Mouse (Mus musculus): ENCODE measurements around the gene Ryr1. TPM values are rescaled to one million over a fixed set of nuclear protein-coding genes. Genes with fewer than 3 reads are reported as not detected.

Ryr1 gene
- polyA plus RNA-seq, 1 experiment from 2014 or later: 0.97 TPM

DNA sequence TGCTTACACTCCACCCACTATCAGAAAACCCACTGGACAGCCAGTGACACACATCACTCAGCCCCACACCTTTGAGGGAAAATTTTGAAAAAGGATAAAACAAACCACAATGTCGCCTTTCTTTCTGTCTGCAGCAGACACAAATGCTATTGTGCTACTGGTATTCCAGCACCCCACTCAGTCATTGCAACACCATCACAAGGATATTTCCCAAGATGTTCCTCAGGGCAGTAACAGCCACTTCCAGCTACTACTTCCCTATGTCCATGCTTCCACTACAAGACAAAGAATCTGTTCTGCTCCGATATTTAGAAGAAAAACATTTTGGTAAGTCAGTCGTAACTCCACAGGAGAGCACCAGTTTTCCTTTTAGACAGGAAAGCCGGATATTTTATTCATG lies 170.2 kb downstream of the Ryr1 start:
- peaks cover 92% of the 10 kb centered on the region for H3K4me1 ChIP-seq (replicated peaks)
- H3K27ac ChIP-seq: peak overlapping the region; percentile 54
- H3K36me3 ChIP-seq: peaks cover 32% of the 10 kb centered on the region
- H3K9me3 ChIP-seq: no peaks in the 10 kb centered on the region
- H3K4me3 ChIP-seq: no peak overlapping the region
- H3K27me3 ChIP-seq (ENCODE audit: insufficient read depth, poor library complexity, severe bottlenecking): no peaks in the 10 kb centered on the region
- DNase-seq (ENCODE audit: low spot score): no peak
- WGBS: 75% methylated on average over 4 of the region's 4 CpGs

- peaks cover 42% of the 10 kb centered on the region for H3K36me3 ChIP-seq
- peaks cover 92% of the 10 kb centered on the region for H3K4me1 ChIP-seq (replicated peaks)
- 5% methylated on average over 2 of the region's 2 CpGs for WGBS
- no peaks in the 10 kb centered on the region for H3K9me3 ChIP-seq
- no peaks in the 10 kb centered on the region for H3K27me3 ChIP-seq (ENCODE audit: insufficient read depth, poor library complexity, severe bottlenecking)
- peak overlapping the region; percentile 30 for H3K4me3 ChIP-seq
- peak overlapping the region; percentile 87 for H3K27ac ChIP-seq
- DNase-seq (ENCODE audit: low spot score): peak; percentile 65
Measured at GRCm38 (mm10) chr7:28953476-28954376, 171.3 kb downstream of the Ryr1 start.

MicroRNA genes within 50 kb of the gene (microRNA counts, 519-probe panel; counts per million panel counts)
- microRNA mmu-miR-1963: 1,255 counts per million, percentile 77 among the panel's probes with 10 or more counts

Other genes starting within 250 kb of the Ryr1 start
- 0.40 TPM in 1 of 2 replicates, not detected in the other for gene Capn12, start 243.8 kb downstream of the Ryr1 start, polyA plus RNA-seq (2016; fragmentation: Nextera tagmentation; extraction: Ambion mirVana)
- gene Actn4, start 162.8 kb downstream of the Ryr1 start, polyA plus RNA-seq (2016; fragmentation: Nextera tagmentation; extraction: Ambion mirVana): 216 and 245 TPM in 2 replicates
- gene Eif3k, start 143.3 kb downstream of the Ryr1 start, polyA plus RNA-seq (2016; fragmentation: Nextera tagmentation; extraction: Ambion mirVana): 426 and 432 TPM in 2 replicates
- 8.8 and 9.0 TPM in 2 replicates for gene Map4k1, start 143.1 kb downstream of the Ryr1 start, polyA plus RNA-seq (2016; fragmentation: Nextera tagmentation; extraction: Ambion mirVana)
- gene Rasgrp4, start 9.7 kb upstream of the Ryr1 start, polyA plus RNA-seq (2016; fragmentation: Nextera tagmentation; extraction: Ambion mirVana): 0.34 and 0.54 TPM in 2 replicates
- 17.6 and 18.4 TPM in 2 replicates for gene Fam98c, start 31.1 kb upstream of the Ryr1 start, polyA plus RNA-seq (2016; fragmentation: Nextera tagmentation; extraction: Ambion mirVana)
- gene Ggn, start 45.0 kb upstream of the Ryr1 start, polyA plus RNA-seq (2016; fragmentation: Nextera tagmentation; extraction: Ambion mirVana): 1.1 TPM in 2 replicates
- gene Spred3, start 45.2 kb upstream of the Ryr1 start, polyA plus RNA-seq (2016; fragmentation: Nextera tagmentation; extraction: Ambion mirVana): 3.5 and 3.6 TPM in 2 replicates
- gene Psmd8, start 55.5 kb upstream of the Ryr1 start, polyA plus RNA-seq (2016; fragmentation: Nextera tagmentation; extraction: Ambion mirVana): 305 and 348 TPM in 2 replicates
- gene Catsperg1, start 88.9 kb upstream of the Ryr1 start, polyA plus RNA-seq (2016; fragmentation: Nextera tagmentation; extraction: Ambion mirVana): 0.51 and 0.97 TPM in 2 replicates
- gene Kcnk6, start 107.3 kb upstream of the Ryr1 start, polyA plus RNA-seq (2016; fragmentation: Nextera tagmentation; extraction: Ambion mirVana): 0.76 and 0.97 TPM in 2 replicates
- gene Yif1b, start 113.2 kb upstream of the Ryr1 start, polyA plus RNA-seq (2016; fragmentation: Nextera tagmentation; extraction: Ambion mirVana): 110 and 115 TPM in 2 replicates
- gene 2200002D01Rik, start 123.3 kb upstream of the Ryr1 start, polyA plus RNA-seq (2016; fragmentation: Nextera tagmentation; extraction: Ambion mirVana): 6.9 and 7.4 TPM in 2 replicates
- 43.7 and 65.7 TPM in 2 replicates for gene Spint2, start 156.7 kb upstream of the Ryr1 start, polyA plus RNA-seq (2016; fragmentation: Nextera tagmentation; extraction: Ambion mirVana)
- gene Ppp1r14a, start 164.1 kb upstream of the Ryr1 start, polyA plus RNA-seq (2016; fragmentation: Nextera tagmentation; extraction: Ambion mirVana): 35.5 and 55.7 TPM in 2 replicates
- 28.3 and 60.6 TPM in 2 replicates for gene Dpf1, start 178.8 kb upstream of the Ryr1 start, polyA plus RNA-seq (2016; fragmentation: Nextera tagmentation; extraction: Ambion mirVana)

All from hindbrain, embryonic 10.5 days (tissue).